Mouse (Mus musculus) left cerebral cortex, postnatal 4 days (tissue): ENCODE data around the gene Ifna1. TPM values are rescaled to one million over a fixed set of nuclear protein-coding genes. Genes with fewer than 3 reads are reported as not detected.
A peak's percentile ranks its signal among the peaks of the same experiment; 100 is the strongest.
"Not testable (repeated sequence)": the region's sequence is repeated elsewhere in the genome, so short reads cannot be mapped to it uniquely, and the experiment has no call there.

Source experiments
- DNase-seq: peaks from one replicate; pipeline ENCODE4 v3.0.0-alpha.2; 2022
- intact Hi-C: fragments of 180-260 bp; cut with DNase I; formaldehyde crosslinking; loops from one replicate; pipeline ENCODE4 v1.15.1; 2025
- total RNA-seq, 2 experiments: library from RNA; stranded (reverse); gene quantifications; 2 replicates each; pipeline ENCODE4 v1.2.3; 2021

Gene Ifna1
- total RNA-seq = not detected

GRCm38 (mm10) chr4:88849698-88850097, at the start of gene Ifna1:
Ifna1 (plus strand) TSS chr4:88850087.
- intact Hi-C loops = no loop called here
- no peak for DNase-seq

- DNase-seq, intact Hi-C loops: not testable (repeated sequence)
Observed at GRCm38 (mm10) chr4:88802954-88803353, 46.9 kb upstream of the Ifna1 start, which contains the start of gene Gm13287. Gm13287 (plus strand) TSS chr4:88803254.

GRCm38 (mm10) chr4:88805231-88805630, 44.7 kb upstream of the Ifna1 start, which contains the start of gene Gm13288:
Gm13288 (plus strand) TSS chr4:88805531.
- DNase-seq, intact Hi-C loops: not testable (repeated sequence)

GRCm38 (mm10) chr4:88805761-88806160, 44.1 kb upstream of the Ifna1 start:
- DNase-seq = peak; percentile 9
- intact Hi-C loops = not testable (repeated sequence)

- intact Hi-C loops = no loop called here
- DNase-seq = no peak
Observed at GRCm38 (mm10) chr4:88815928-88816327, 34.0 kb upstream of the Ifna1 start, which contains the start of gene Ifna7. Ifna7 (plus strand) TSS chr4:88816228.

GRCm38 (mm10) chr4:88819659-88820058, 30.2 kb upstream of the Ifna1 start, which contains the start of gene Ifna11:
Ifna11 (plus strand) TSS chr4:88819959.
- intact Hi-C loops = no loop called here

GRCm38 (mm10) chr4:88822995-88823394, 26.9 kb upstream of the Ifna1 start:
- intact Hi-C loops = no loop called here
- DNase-seq = peak; percentile 3

More at GRCm38 (mm10) chr4:88819659-88820058, 30.2 kb upstream of the Ifna1 start, which contains the start of gene Ifna11:
- no peak for DNase-seq

GRCm38 (mm10) chr4:88827116-88827515, 22.8 kb upstream of the Ifna1 start, which contains the start of gene Ifna6:
Ifna6 (plus strand) TSS chr4:88827416.
- intact Hi-C loops, DNase-seq: not testable (repeated sequence)

GRCm38 (mm10) chr4:88830523-88830922, 19.4 kb upstream of the Ifna1 start:
- intact Hi-C loops = no loop called here
- peak; percentile 9 for DNase-seq

GRCm38 (mm10) chr4:88835225-88835624, 14.7 kb upstream of the Ifna1 start, which contains the start of gene Ifna5:
Ifna5 (plus strand) TSS chr4:88835525.
- DNase-seq, intact Hi-C loops: not testable (repeated sequence)

- no peak for DNase-seq
- intact Hi-C loops = no loop called here
Observed at GRCm38 (mm10) chr4:88838828-88839227, 11.1 kb upstream of the Ifna1 start.

GRCm38 (mm10) chr4:88840058-88840457, 9.8 kb upstream of the Ifna1 start:
- no peak for DNase-seq
- intact Hi-C loops = no loop called here

- DNase-seq = no peak
- intact Hi-C loops = no loop called here
Observed at GRCm38 (mm10) chr4:88841438-88841911, 8.4 kb upstream of the Ifna1 start, which contains the start of gene Ifna4. Ifna4 (plus strand) TSS chr4:88841861.

- no peak for DNase-seq
Observed at GRCm38 (mm10) chr4:88845334-88845733, 4.6 kb upstream of the Ifna1 start.

GRCm38 (mm10) chr4:88851026-88851763, 1.3 kb downstream of the Ifna1 start:
- no peak for DNase-seq
- intact Hi-C loops = no loop called here

More at GRCm38 (mm10) chr4:88845334-88845733, 4.6 kb upstream of the Ifna1 start:
- intact Hi-C loops = no loop called here

GRCm38 (mm10) chr4:88859214-88859613, 9.3 kb downstream of the Ifna1 start:
- intact Hi-C loops = no loop called here
- no peak for DNase-seq

GRCm38 (mm10) chr4:88863309-88863708, 13.4 kb downstream of the Ifna1 start:
- intact Hi-C loops = no loop called here
- DNase-seq = no peak

GRCm38 (mm10) chr4:88864599-88864998, 14.7 kb downstream of the Ifna1 start:
- intact Hi-C loops = no loop called here
- no peak for DNase-seq

- intact Hi-C loops = no loop called here
Observed at GRCm38 (mm10) chr4:88865011-88865569, 15.2 kb downstream of the Ifna1 start.

GRCm38 (mm10) chr4:88867366-88867925, 17.6 kb downstream of the Ifna1 start:
- intact Hi-C loops = no loop called here
- peak; percentile 72 for DNase-seq

More at GRCm38 (mm10) chr4:88865011-88865569, 15.2 kb downstream of the Ifna1 start:
- no peak for DNase-seq
